Mouse (Mus musculus): ENCODE measurements around the gene Ank2.
A peak's percentile ranks its signal among the peaks of the same experiment; 100 is the strongest.
"Not testable (repeated sequence)": the region's sequence is repeated elsewhere in the genome, so short reads cannot be mapped to it uniquely, and the experiment has no call there.

The Ank2 gene

DNA sequence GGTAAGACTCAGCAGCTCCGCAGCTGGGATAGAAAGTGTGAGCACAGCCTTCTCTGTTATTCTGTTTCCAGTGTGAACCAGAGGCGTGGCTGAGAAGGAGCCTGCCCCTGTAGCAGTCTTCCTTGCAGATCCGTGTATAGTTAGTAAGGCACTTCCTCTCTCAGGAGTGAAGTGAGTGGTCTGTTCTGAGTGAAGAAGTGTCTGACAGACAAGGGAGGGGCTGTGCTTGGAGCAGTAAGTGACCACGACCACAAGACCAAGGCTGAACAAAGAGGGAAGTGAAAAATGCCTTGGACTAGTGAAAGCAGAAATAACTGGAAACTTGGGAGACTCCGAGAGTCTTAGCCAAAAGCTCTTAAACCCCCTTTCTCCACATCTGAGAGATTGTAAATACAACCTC is 143.9 kb downstream of the Ank2 start:
- DNase-seq (ENCODE audit: low spot score) = no peak

DNA sequence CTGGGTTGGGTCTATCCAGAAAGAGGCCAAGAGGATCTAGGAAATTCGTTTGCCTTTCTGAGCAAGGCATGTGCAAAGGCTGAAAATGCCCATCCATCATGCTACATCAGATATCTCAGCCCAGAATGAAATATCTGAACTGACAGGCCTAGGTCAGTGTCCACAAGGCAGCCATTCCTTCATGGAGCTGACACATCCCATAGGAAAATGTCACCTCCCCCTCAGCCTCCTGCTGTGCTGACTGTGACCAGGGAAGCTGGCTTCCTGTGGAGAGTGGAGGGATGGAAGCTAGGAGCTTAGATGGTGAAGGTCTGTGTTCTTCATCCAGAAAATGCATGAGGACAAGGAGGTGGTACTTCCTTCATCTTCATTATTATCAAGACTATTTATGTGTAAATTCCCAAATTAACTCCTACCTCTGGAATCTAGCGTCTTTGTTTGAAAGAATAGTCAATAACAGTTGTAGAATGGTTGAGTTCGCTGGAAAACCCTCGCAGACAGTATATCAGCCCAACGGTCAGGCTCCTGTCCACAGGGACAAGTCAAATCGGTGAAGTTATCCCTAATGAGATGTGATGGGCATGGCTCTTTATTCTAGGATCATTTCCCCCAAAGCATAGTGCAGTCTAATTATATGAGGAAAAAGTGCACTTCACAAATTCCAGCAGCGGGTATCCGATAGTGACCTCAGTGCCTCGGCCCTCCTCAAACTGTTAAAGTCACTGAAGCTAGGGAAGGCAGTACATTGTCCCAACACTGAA is 148.4 kb downstream of the Ank2 start:
- DNase-seq (ENCODE audit: low spot score) = no peak

DNA sequence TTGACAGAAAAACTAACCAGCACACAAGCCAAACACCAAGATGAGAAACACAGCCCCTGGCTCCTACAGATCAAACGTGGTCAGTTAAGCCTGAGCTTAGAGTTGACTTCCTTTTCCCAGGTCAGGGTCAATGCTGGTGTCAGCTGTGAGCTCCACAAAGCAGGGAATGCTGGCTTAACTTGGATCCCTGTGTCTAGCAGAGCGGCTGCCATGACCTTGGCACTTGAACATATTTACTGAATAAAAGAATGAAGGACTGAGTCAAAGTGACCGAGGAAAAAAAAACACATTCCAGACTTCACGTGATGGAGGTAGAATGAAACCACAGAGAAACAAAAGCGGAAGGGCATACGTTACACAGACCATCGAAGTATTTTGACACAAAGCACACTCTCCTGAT is 150.2 kb downstream of the Ank2 start:
- DNase-seq (ENCODE audit: low spot score) = no peak

DNA sequence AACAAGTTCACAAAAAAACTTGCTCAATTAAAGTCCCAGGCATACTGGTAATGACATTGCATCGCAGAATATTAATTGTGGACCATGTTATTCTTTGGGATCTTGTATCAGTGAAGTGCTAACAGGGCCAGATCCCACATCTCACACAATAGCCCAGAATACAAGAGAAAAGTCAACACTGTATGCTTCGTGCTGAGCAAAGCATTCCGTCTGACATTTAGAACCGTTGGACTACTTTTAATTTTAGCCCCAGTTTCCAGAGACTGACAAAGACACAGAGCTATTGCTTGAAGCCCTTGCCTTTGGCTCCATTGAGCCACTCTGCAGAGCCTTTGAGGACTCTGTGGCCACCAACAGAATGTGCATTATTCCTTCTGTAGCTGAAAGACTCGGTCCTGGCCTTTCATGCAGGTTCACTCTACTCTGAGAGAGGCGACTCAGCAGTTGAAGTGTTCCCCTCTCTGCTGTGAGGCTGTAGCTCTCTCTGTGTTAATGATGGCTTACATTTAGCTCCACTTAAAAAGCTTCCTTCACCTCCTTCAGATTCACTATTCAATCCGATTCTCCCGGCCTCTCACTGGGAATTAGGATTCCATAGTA is 153.2 kb downstream of the Ank2 start:
- DNase-seq (ENCODE audit: low spot score) = no peak

DNA sequence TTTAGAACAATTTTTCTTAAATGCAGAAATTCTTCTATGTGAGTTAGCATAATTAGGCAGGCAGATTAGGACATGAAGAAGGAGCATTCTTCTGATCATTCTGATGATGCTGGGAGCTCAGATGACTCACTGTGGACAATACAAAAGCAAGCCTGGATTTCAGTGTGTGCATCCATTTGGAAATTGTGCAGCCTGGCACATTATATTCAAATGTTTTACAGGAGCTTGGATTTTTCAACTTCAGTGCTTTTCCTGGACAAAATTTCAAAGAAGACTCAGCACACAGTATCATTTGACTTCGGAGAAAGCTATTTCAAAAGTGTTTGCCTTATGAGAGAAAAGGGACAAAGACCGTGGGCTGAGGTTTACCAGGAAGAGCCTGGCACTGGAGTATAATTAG is 157.8 kb downstream of the Ank2 start:
- DNase-seq (ENCODE audit: low spot score) = no peak

- DNase-seq (ENCODE audit: low spot score) = no peak
Measured at GRCm38 (mm10) chr3:127334876-127335275, 164.3 kb downstream of the Ank2 start.

DNA sequence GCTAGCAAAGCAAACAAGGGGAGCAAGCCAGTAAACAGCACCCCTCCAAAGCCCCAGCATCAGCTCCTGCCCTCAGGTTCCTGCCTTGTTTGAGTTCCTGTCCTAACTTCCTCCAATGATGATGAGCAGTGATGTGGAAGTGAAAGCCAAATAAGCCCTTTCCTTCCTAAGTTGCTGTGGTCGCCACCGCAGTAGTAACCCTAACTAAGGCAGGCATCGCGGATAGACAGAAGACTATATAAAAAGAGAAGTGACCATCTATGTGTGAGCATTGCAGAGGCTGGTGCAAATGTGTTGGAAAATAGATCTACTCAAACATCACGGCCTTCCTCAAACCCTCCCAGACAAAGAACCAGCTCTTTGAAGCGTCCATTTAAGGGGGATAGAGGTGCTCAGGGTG is 167.6 kb downstream of the Ank2 start:
- DNase-seq (ENCODE audit: low spot score) = no peak

DNA sequence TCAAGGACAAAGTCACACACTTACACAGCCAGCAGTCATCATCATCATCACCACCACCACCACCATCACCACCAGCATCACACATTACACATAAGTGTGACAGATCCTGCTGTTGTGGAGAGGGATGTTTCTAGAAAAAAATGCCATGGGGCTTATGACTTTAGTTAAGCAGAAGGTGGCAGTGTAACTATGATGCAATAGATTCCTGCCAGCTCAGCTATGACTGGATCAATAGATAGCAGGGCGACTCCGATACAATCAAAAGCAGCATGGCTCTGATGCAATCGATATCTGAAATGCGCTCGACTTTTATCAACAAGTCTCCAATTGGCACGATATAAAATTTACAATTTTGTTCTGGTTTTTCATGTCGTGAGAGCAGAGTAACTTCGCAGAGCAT is 172.8 kb downstream of the Ank2 start:
- no peak for DNase-seq (ENCODE audit: low spot score)

GRCm38 (mm10) chr3:127322870-127323269 is 176.3 kb downstream of the Ank2 start:
- DNase-seq (ENCODE audit: low spot score) = peak; percentile 62

- no peak for DNase-seq (ENCODE audit: low spot score)
Measured at GRCm38 (mm10) chr3:127321645-127322044, 177.5 kb downstream of the Ank2 start.

GRCm38 (mm10) chr3:127321031-127321430 is 178.1 kb downstream of the Ank2 start:
- not testable (repeated sequence) for DNase-seq (ENCODE audit: low spot score)

DNA sequence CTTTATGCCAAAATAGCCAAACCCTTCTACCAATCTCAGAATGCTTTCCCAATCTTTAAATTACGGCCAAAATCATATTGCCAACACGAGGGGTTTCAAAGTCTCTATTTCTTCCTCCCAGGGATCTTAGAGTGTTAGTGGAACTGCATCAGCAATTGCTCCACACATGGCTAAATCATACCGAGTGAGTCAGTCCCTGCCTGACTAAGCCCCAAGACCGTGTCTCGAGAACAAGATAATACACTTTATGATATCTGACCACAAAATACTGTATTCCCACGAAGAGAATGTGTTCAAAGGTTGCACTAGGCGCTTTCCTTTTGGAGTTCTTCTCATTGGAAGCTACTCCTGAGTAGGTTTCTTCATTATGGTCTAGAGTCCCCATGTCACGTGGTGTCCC is 178.8 kb downstream of the Ank2 start:
- no peak for DNase-seq (ENCODE audit: low spot score)

GRCm38 (mm10) chr3:127317641-127318040 is 181.5 kb downstream of the Ank2 start:
- DNase-seq (ENCODE audit: low spot score) = no peak

DNA sequence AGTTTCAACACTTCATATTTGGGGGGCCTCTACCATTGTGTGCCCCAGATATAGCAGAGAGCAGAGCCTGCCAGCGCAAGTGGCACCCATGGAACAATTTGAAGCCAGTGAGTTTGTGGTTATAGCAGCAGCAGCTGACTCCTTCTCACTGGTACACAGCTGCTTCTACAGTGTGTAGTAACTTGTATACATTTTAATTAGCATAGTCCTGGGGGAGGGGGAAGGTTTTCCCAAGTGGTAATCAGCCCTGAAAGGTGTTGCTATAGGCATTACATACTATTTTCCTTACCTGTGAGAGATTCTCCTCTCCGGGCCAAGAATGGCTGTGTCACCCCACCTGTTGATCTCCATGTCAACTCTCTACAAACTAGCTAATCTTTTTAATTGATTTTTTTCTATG is 182.4 kb downstream of the Ank2 start:
- no peak for DNase-seq (ENCODE audit: low spot score)

GRCm38 (mm10) chr3:127311521-127311920 is 187.6 kb downstream of the Ank2 start:
- no peak for DNase-seq (ENCODE audit: low spot score)

DNA sequence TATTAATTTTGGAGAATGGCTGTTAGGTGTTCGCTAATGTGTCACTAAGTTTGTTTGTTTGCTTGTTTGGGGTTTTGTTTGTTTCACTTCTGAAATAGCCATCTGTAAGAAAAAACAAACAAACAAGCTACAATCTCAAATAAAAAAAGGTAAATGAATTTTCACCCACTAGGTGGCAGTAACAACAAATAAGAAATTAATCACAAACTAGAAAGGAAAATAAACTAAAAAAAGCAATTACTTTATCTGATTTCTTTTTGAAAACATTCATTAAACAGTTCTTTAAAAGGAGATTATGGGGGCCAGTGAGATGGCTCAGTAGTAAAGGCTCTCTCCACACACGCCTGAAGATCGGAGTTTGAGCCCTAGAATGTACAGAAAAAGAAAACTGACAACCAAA is 189.1 kb downstream of the Ank2 start:
- no peak for DNase-seq (ENCODE audit: low spot score)

GRCm38 (mm10) chr3:127303957-127304553 is 195.1 kb downstream of the Ank2 start:
- no peak for DNase-seq (ENCODE audit: low spot score)

DNA sequence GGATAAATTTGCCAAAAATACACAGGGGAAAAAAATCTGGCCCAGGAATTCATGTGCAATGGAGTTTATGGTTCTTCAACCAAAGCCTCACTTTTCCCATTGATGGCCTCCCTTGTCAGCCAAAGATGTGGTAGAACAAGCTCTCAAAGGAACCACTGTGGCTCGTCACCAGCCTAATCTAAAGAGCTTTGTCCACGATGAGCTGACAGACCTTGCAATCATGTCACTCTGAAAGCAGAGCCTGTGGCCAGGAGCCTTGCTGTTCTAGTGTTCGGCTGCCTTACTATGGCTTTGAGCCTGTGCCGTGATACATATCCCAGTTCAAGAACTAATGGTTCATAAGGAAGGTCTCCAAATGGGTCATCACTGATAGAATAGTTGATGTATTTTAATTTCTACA is 196.1 kb downstream of the Ank2 start:
- DNase-seq (ENCODE audit: low spot score) = no peak

GRCm38 (mm10) chr3:127300790-127301189 is 198.4 kb downstream of the Ank2 start:
- no peak for DNase-seq (ENCODE audit: low spot score)

- DNase-seq (ENCODE audit: low spot score) = no peak
Measured at GRCm38 (mm10) chr3:127295921-127296320, 203.2 kb downstream of the Ank2 start.

DNA sequence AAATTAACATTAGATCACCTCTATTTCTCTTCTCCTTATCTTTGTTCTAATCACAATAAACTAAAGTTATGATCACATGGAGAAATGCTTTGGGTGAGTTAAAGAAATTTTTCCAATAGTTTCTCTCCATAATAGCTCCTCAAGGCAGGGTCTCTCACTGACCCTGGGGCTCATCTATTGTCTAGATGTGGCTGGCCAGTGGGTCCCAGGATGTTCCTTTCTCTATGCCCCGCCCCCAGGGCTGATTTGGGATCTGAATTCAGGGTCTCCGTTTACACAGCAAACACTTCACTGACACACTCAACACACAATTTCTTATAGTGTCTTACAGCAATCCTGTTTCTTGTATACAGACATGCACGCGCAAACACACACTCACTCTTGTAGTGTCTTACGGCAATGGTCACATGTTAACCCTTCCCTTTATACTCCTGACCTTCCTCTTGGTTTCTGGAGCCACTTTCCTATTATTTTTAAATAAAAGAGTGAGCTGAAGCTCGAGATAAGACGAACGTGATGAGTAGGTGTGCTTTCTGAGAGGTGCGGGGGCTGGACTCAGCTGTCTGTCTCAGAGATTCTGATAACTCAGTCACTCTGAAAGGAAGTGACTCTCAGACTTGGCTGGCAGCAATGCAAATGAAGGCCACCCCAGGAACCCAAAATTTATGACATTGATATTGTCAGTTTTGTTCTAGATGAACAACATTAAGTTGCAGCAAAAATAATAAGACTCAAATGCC is 204.4 kb downstream of the Ank2 start:
- DNase-seq (ENCODE audit: low spot score) = no peak

DNA sequence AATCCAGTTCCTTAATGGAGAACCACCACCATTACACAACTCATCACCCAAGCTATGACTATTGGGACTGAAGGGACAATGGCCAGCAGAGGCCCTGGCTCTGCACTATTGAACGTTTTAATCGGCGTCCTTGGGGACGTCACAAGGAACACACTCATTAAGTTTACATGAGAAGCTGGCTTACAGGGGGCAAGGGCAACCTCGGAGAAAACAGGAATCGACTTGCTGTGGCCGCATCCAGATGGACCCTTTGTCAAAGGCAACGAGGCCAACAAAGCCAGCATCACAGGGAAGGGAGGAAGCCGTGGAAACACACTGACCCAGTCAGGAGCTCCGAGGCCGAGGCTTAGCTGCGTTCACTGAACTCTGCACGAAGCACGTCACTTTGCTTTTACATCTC is 205.1 kb downstream of the Ank2 start:
- no peak for DNase-seq (ENCODE audit: low spot score)

DNA sequence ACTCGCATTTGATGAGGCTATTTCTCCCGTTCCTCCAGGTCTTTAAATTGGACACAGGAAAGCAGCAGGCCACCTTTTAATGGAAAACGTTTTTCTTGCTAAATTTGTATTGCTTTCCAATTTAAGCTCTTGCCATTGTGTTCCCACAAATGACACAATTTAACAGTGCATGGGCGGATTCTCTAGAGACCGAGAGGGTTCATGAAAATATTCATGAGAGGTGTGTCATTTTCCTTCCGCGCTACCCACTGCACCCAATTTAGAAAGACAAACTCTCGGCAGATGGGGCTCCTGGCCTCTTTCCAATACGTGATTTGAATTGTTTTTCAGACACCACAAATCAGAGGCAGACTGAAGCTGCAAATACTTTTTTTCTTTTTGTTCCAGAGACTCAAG is 205.7 kb downstream of the Ank2 start:
- no peak for DNase-seq (ENCODE audit: low spot score)
